In the genomic region with DNA sequence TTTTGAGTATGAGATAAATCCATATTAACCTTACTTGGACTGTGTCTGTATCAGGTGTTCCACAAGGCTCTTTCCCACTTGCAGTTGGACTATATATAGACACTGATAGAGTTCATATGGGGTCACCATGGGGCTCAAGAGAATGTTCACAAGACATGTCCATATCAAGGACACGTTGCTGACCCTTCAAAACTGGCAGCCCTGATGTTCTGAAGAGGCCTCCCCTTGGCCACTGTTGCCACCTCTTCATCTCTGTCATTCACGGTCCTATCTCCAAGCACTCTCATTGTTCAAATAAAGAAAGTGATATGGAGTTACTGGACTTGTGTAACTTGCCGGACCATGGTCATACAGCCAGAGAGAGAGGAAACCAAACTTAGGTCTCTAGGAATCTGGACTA, we compare ENCODE assay signal across 24 mouse cellular contexts.
"Had no signal": no experiment of that assay in that cellular context is flagged by ENCODE, and none has a peak within 500 bp of the region (broad histone marks: within the 10 kb centered on the region; RNA-seq: fewer than 3 reads in every experiment).

No protein-coding gene starts in this region.

- H3K9ac ChIP-seq: forebrain, embryonic 15.5 days; forebrain, postnatal 0 days; hindbrain, embryonic 13.5 days; hindbrain, embryonic 15.5 days; kidney, embryonic 15.5 days; limb, embryonic 12.5 days; liver, embryonic 13.5 days; liver, embryonic 15.5 days; liver, postnatal 0 days had no signal

- H3K27me3 ChIP-seq: forebrain, embryonic 15.5 days; hindbrain, embryonic 13.5 days; hindbrain, embryonic 15.5 days; kidney, embryonic 15.5 days; liver, embryonic 13.5 days; liver, embryonic 15.5 days had no signal

- ATAC-seq: forebrain, embryonic 15.5 days; forebrain, postnatal 0 days; hindbrain, postnatal 0 days; intestine, embryonic 16.5 days; liver, postnatal 0 days had no signal

- H3K36me3 ChIP-seq: forebrain, embryonic 15.5 days; hindbrain, embryonic 13.5 days; hindbrain, embryonic 15.5 days; kidney, embryonic 15.5 days; limb, embryonic 10.5 days; limb, embryonic 12.5 days; liver, embryonic 13.5 days; liver, embryonic 15.5 days had no signal

- H3K4me3 ChIP-seq: forebrain, embryonic 15.5 days; hindbrain, embryonic 13.5 days; hindbrain, embryonic 15.5 days; kidney, embryonic 15.5 days; limb, embryonic 10.5 days; limb, embryonic 12.5 days; liver, embryonic 13.5 days; liver, embryonic 15.5 days had no signal

- H3K27ac ChIP-seq: forebrain, embryonic 15.5 days; hindbrain, embryonic 13.5 days; hindbrain, embryonic 15.5 days; hindbrain, postnatal 0 days; kidney, embryonic 15.5 days; kidney, postnatal 0 days; limb, embryonic 10.5 days; limb, embryonic 12.5 days; liver, embryonic 13.5 days; liver, embryonic 15.5 days had no signal

- H3K4me1 ChIP-seq: forebrain, embryonic 15.5 days; kidney, embryonic 15.5 days; limb, embryonic 10.5 days; limb, embryonic 12.5 days; liver, embryonic 13.5 days; liver, embryonic 15.5 days had no signal

- H3K9me3 ChIP-seq: forebrain, embryonic 15.5 days; hindbrain, embryonic 13.5 days; hindbrain, embryonic 15.5 days; kidney, embryonic 15.5 days; limb, embryonic 10.5 days; limb, embryonic 12.5 days; liver, embryonic 13.5 days; liver, embryonic 15.5 days had no signal

- H3K4me2 ChIP-seq: forebrain, embryonic 15.5 days; hindbrain, embryonic 13.5 days; hindbrain, embryonic 15.5 days; kidney, embryonic 15.5 days; limb, embryonic 12.5 days; liver, embryonic 11.5 days; liver, embryonic 13.5 days; liver, embryonic 15.5 days had no signal

- DNase-seq: forebrain, postnatal 0 days; gastrocnemius, postnatal 10 days; gastrocnemius, postnatal 25 days; kidney, adult 11 months; kidney, adult 2 months; kidney, adult 9 months; kidney, postnatal 14 days; kidney, postnatal 36 days; layer of hippocampus, adult 9-11 months; layer of hippocampus, postnatal 36 days; liver; liver, embryonic 13.5 days; liver, postnatal 0 days had no signal
